Mouse (Mus musculus) stomach, embryonic 15.5 days (tissue): ENCODE results near the gene Fsip1. TPM values are rescaled to one million over a fixed set of nuclear protein-coding genes. Genes with fewer than 3 reads are reported as not detected.

Experiments
- ATAC-seq: fragments of 200-750 bp; cut with Nextera tagmentation; 2 replicates; pipeline ENCODE4 v1.8.0; 2017; ENCODE audit warnings: low read depth, moderate number of reproducible peaks, moderate TSS enrichment; ENCODE audit not compliant: insufficient read depth, low FRiP score
- H3K27ac ChIP-seq: fragments of 300-500 bp; sonication (generic); 2 replicates; pipeline ENCODE4 v1.5.1; 2015; ENCODE audit warnings: mild to moderate bottlenecking, inconsistent platforms
- H3K27me3 ChIP-seq: fragments of 300-500 bp; sonication (generic); replicated peaks from 2 replicates; pipeline ENCODE4 v1.6.1; 2015; ENCODE audit warnings: inconsistent platforms
- H3K36me3 ChIP-seq: fragments of 300-500 bp; sonication (generic); 2 replicates; pipeline ENCODE4 v1.6.1; 2015; ENCODE audit warnings: inconsistent platforms
- H3K4me1 ChIP-seq: fragments of 300-500 bp; sonication (generic); 2 replicates; pipeline ENCODE4 v1.6.1; 2015; ENCODE audit warnings: inconsistent platforms
- H3K4me2 ChIP-seq: fragments of 300-500 bp; sonication (generic); 2 replicates; pipeline ENCODE4 v1.6.1; 2015; ENCODE audit warnings: mild to moderate bottlenecking, inconsistent platforms
- H3K4me3 ChIP-seq: fragments of 300-500 bp; sonication (generic); replicated peaks from 2 replicates; pipeline ENCODE4 v1.5.1; 2015; ENCODE audit warnings: inconsistent platforms
- H3K9ac ChIP-seq: fragments of 300-500 bp; sonication (generic); 2 replicates; pipeline ENCODE4 v1.6.1; 2015; ENCODE audit warnings: inconsistent platforms
- H3K9me3 ChIP-seq: fragments of 300-500 bp; sonication (generic); 2 replicates; pipeline ENCODE4 v1.6.1; 2016; ENCODE audit warnings: inconsistent platforms
- WGBS: fragments of 180-500 bp; shearing (Covaris S2); methylation state at CpG from one replicate; pipeline ENCODE4 v1.1.7; 2015; 5-methylcytosine and 5-hydroxymethylcytosine counted together
- polyA plus RNA-seq: library from polyadenylated mRNA; unstranded; fragments of >200 nt; fragmentation: Nextera tagmentation; extraction: Ambion mirVana; gene quantifications from 2 replicates; pipeline ENCODE4 v1.2.1, GENCODE M21; 2015

Fsip1 gene
- polyA plus RNA-seq, 1 experiment from 2014 or later, result 0.27 TPM

GRCm38 (mm10) chr2:118204646-118205045, 52.1 kb downstream of the Fsip1 start:
- WGBS, result 67% methylated on average over 4 of the region's 4 CpGs
- Histone ChIP-seq H3K4me2 (no peak overlapping the region), H3K27me3 (no peaks in the 10 kb centered on the region), H3K9me3 (no peaks in the 10 kb centered on the region), H3K4me3 (no peak overlapping the region), H3K36me3 (no peaks in the 10 kb centered on the region), H3K4me1 (no peaks in the 10 kb centered on the region; the same call in 1 of the 2 replicates), H3K9ac (no peak overlapping the region), H3K27ac (no peak overlapping the region)
- no peak for ATAC-seq

- no peaks in the 10 kb centered on the region for H3K36me3 ChIP-seq
- no peak overlapping the region for H3K9ac ChIP-seq
- H3K27ac ChIP-seq, result no peak overlapping the region
- WGBS, result 17% methylated on average over 16 of the region's 16 CpGs
- no peaks in the 10 kb centered on the region for H3K27me3 ChIP-seq
- no peaks in the 10 kb centered on the region for H3K9me3 ChIP-seq
- no peaks in the 10 kb centered on the region; the same call in 1 of the 2 replicates for H3K4me1 ChIP-seq
- no peak for ATAC-seq
- H3K4me3 ChIP-seq, result no peak overlapping the region
- no peak overlapping the region for H3K4me2 ChIP-seq
Observed at GRCm38 (mm10) chr2:118203739-118204461, 52.9 kb downstream of the Fsip1 start.

GRCm38 (mm10) chr2:118202934-118203333, 53.8 kb downstream of the Fsip1 start:
- Histone ChIP-seq H3K9me3 (no peaks in the 10 kb centered on the region), H3K4me1 (no peaks in the 10 kb centered on the region; the same call in 1 of the 2 replicates), H3K9ac (no peak overlapping the region), H3K27me3 (no peaks in the 10 kb centered on the region), H3K4me3 (no peak overlapping the region), H3K27ac (no peak overlapping the region), H3K4me2 (no peak overlapping the region), H3K36me3 (no peaks in the 10 kb centered on the region)
- no peak for ATAC-seq
- WGBS, result 69% methylated on average over 2 of the region's 2 CpGs

- no peak overlapping the region for H3K9ac ChIP-seq
- no peaks in the 10 kb centered on the region for H3K9me3 ChIP-seq
- no peak for ATAC-seq
- H3K4me1 ChIP-seq, result no peaks in the 10 kb centered on the region; the same call in 1 of the 2 replicates
- H3K4me3 ChIP-seq, result no peak overlapping the region
- H3K4me2 ChIP-seq, result no peak overlapping the region
- no peaks in the 10 kb centered on the region for H3K36me3 ChIP-seq
- H3K27ac ChIP-seq, result no peak overlapping the region
- no peaks in the 10 kb centered on the region for H3K27me3 ChIP-seq
Observed at GRCm38 (mm10) chr2:118201983-118202382, 54.8 kb downstream of the Fsip1 start.

GRCm38 (mm10) chr2:118199867-118200266, 56.9 kb downstream of the Fsip1 start:
- Histone ChIP-seq H3K27ac (no peak overlapping the region), H3K4me3 (no peak overlapping the region), H3K27me3 (no peaks in the 10 kb centered on the region), H3K4me2 (no peak overlapping the region), H3K9ac (no peak overlapping the region), H3K9me3 (no peaks in the 10 kb centered on the region), H3K4me1 (no peaks in the 10 kb centered on the region; the same call in 1 of the 2 replicates), H3K36me3 (no peaks in the 10 kb centered on the region)
- 8% methylated on average over 5 of the region's 5 CpGs for WGBS
- no peak for ATAC-seq

- WGBS, result 81% methylated on average over 3 of the region's 3 CpGs
- no peak overlapping the region for H3K27ac ChIP-seq
- H3K9me3 ChIP-seq, result no peaks in the 10 kb centered on the region
- H3K27me3 ChIP-seq, result no peaks in the 10 kb centered on the region
- H3K4me3 ChIP-seq, result no peak overlapping the region
- H3K4me2 ChIP-seq, result no peak overlapping the region
- no peaks in the 10 kb centered on the region for H3K4me1 ChIP-seq
- H3K36me3 ChIP-seq, result no peaks in the 10 kb centered on the region
- ATAC-seq, result no peak
- H3K9ac ChIP-seq, result no peak overlapping the region
Observed at GRCm38 (mm10) chr2:118196966-118197365, 59.8 kb downstream of the Fsip1 start.

- H3K9me3 ChIP-seq, result no peaks in the 10 kb centered on the region
- no peak overlapping the region for H3K27ac ChIP-seq
- 90% methylated on average over 2 of the region's 2 CpGs for WGBS
Observed at GRCm38 (mm10) chr2:118182136-118182535, 74.6 kb downstream of the Fsip1 start.

GRCm38 (mm10) chr2:118179873-118180585, 76.7 kb downstream of the Fsip1 start:
- Histone ChIP-seq H3K9ac (no peak overlapping the region), H3K27ac (no peak overlapping the region), H3K4me2 (peak overlapping the region; percentile 46), H3K4me1 (no peaks in the 10 kb centered on the region), H3K27me3 (no peaks in the 10 kb centered on the region), H3K9me3 (no peaks in the 10 kb centered on the region), H3K36me3 (no peaks in the 10 kb centered on the region), H3K4me3 (0 out of 2 replicates have a peak overlapping the region, but pooled peaks have one; percentile 17)
- no peak for ATAC-seq

More at GRCm38 (mm10) chr2:118182136-118182535, 74.6 kb downstream of the Fsip1 start:
- no peak overlapping the region for H3K4me2 ChIP-seq
- no peaks in the 10 kb centered on the region for H3K4me1 ChIP-seq
- no peaks in the 10 kb centered on the region for H3K36me3 ChIP-seq
- ATAC-seq, result no peak
- no peak overlapping the region for H3K4me3 ChIP-seq
- H3K27me3 ChIP-seq, result no peaks in the 10 kb centered on the region
- no peak overlapping the region for H3K9ac ChIP-seq

GRCm38 (mm10) chr2:118179472-118179871, 77.3 kb downstream of the Fsip1 start:
- H3K9ac ChIP-seq, result no peak overlapping the region
- H3K36me3 ChIP-seq, result no peaks in the 10 kb centered on the region
- no peaks in the 10 kb centered on the region for H3K9me3 ChIP-seq
- H3K27ac ChIP-seq, result no peak overlapping the region
- no peaks in the 10 kb centered on the region for H3K4me1 ChIP-seq
- H3K4me3 ChIP-seq, result 0 out of 2 replicates have a peak overlapping the region, but pooled peaks have one; percentile 17
- 0 out of 2 replicates have a peak, but pooled peaks have one; percentile 22 for ATAC-seq
- H3K4me2 ChIP-seq, result peak overlapping the region; percentile 46
- H3K27me3 ChIP-seq, result no peaks in the 10 kb centered on the region
- WGBS, result 3% methylated on average over 8 of the region's 10 CpGs

- H3K4me1 ChIP-seq, result no peaks in the 10 kb centered on the region
- no peak overlapping the region for H3K4me3 ChIP-seq
- H3K4me2 ChIP-seq, result no peak overlapping the region
- no peaks in the 10 kb centered on the region for H3K36me3 ChIP-seq
- H3K9ac ChIP-seq, result no peak overlapping the region
- H3K27ac ChIP-seq, result no peak overlapping the region
- H3K27me3 ChIP-seq, result no peaks in the 10 kb centered on the region
- WGBS, result 65% methylated on average over 10 of the region's 10 CpGs
- no peaks in the 10 kb centered on the region for H3K9me3 ChIP-seq
- no peak for ATAC-seq
Observed at GRCm38 (mm10) chr2:118174558-118175383, 82.0 kb downstream of the Fsip1 start.

- Histone ChIP-seq H3K27me3 (no peaks in the 10 kb centered on the region), H3K9ac (no peak overlapping the region), H3K36me3 (no peaks in the 10 kb centered on the region), H3K4me3 (no peak overlapping the region), H3K27ac (no peak overlapping the region), H3K9me3 (no peaks in the 10 kb centered on the region), H3K4me1 (no peaks in the 10 kb centered on the region), H3K4me2 (no peak overlapping the region)
- ATAC-seq, result no peak
- 70% methylated on average over 1 of the region's 1 CpGs for WGBS
Observed at GRCm38 (mm10) chr2:118168225-118168624, 88.5 kb downstream of the Fsip1 start.
